Mouse (Mus musculus): ENCODE measurements around the gene Lefty1. TPM values are rescaled to one million over a fixed set of nuclear protein-coding genes. Genes with fewer than 3 reads are reported as not detected.
"Not testable (repeated sequence)": the region's sequence is repeated elsewhere in the genome, so short reads cannot be mapped to it uniquely, and the experiment has no call there.

Lefty1 gene
- 10 to 100 TPM; 11.4 to 12.9 TPM for total RNA-seq (2021)
- long read RNA-seq, experiment 1, transcript Lefty1-202 (2 exons, 583 nt): major isoform, 8 of 11 reads
- long read RNA-seq, experiment 1, partial matches to known transcripts: 1 of 11 reads
- long read RNA-seq, experiment 1, other reads (novel, unspliced or antisense): 0 of 11 reads
- long read RNA-seq, experiment 2, transcript Lefty1-202 (2 exons, 583 nt): major isoform, 6 of 7 reads
- long read RNA-seq, experiment 2, partial matches to known transcripts: 0 of 7 reads
- long read RNA-seq, experiment 2, other reads (novel, unspliced or antisense): 0 of 7 reads

DNA sequence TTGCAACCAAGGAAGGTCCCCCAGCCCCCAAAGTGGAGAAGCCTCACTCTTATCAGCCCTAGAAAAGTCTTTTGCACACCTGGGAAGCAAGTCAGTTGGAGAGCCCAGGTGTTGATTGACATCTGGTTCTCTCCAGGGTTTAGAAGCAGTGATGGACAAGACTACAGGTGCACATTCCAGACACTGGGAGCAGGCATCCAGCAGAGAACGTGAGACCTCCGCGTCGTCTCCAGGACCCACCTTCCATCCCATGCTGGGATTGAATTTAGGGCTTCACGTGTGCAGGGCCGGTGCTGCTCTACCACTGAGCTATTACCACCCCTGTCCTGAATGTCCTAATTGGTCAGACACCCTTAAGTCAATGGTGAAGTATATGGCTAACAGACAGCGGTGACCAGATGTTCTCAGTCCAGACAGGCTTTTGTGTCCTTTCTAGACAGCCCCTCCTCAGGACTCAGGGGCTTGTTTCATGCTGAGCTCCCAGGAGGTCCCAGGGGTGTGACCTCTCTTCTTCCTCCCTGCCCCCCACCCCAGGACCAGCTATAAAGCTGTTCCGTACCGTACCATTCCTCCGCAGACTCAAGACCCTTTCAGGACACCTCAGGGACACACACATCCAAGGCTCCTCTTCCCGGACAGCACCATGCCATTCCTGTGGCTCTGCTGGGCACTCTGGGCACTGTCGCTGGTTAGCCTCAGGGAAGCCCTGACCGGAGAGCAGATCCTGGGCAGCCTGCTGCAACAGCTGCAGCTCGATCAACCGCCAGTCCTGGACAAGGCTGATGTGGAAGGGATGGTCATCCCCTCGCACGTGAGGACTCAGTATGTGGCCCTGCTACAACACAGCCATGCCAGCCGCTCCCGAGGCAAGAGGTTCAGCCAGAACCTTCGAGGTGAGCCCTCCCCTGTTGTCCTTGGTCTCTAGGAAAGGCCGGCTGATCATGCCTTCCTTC is at the start of gene Lefty1:
Lefty1 (plus strand) TSS at position 556 of the 953 bp plus-strand sequence.
- Histone ChIP-seq H3K27ac (peak within 1 kb of the TSS; percentile 51; the same call in 1 of the 2 replicates), H3K4me3 (peak within 1 kb of the TSS; percentile 6; the same call in 1 of the 2 replicates)
- TF ChIP-seq CTCF (conservative IDR thresholded peaks at IDR 0.05): no peak
- no peak for DNase-seq (ENCODE audit: low spot score in 2 of 2)

- H3K27ac ChIP-seq: no peak overlapping the region
- H3K4me3 ChIP-seq: no peak overlapping the region
- no peak for TF ChIP-seq CTCF (conservative IDR thresholded peaks at IDR 0.05)
- no peak for DNase-seq (ENCODE audit: low spot score in 2 of 2)
Measured at GRCm38 (mm10) chr1:180888556-180889042, 46.2 kb upstream of the Lefty1 start.

- DNase-seq (ENCODE audit: low spot score in 2 of 2): no peak
Measured at GRCm38 (mm10) chr1:180889172-180889571, 45.6 kb upstream of the Lefty1 start.

GRCm38 (mm10) chr1:180889841-180890240 is 45.0 kb upstream of the Lefty1 start:
- Histone ChIP-seq H3K27ac (no peak overlapping the region), H3K4me3 (no peak overlapping the region)
- DNase-seq (ENCODE audit: low spot score in 2 of 2): no peak
- peak; percentile 50 for TF ChIP-seq CTCF (conservative IDR thresholded peaks at IDR 0.05)

More at GRCm38 (mm10) chr1:180889172-180889571, 45.6 kb upstream of the Lefty1 start:
- H3K4me3 ChIP-seq: no peak overlapping the region
- TF ChIP-seq CTCF (conservative IDR thresholded peaks at IDR 0.05): no peak
- H3K27ac ChIP-seq: no peak overlapping the region

DNA sequence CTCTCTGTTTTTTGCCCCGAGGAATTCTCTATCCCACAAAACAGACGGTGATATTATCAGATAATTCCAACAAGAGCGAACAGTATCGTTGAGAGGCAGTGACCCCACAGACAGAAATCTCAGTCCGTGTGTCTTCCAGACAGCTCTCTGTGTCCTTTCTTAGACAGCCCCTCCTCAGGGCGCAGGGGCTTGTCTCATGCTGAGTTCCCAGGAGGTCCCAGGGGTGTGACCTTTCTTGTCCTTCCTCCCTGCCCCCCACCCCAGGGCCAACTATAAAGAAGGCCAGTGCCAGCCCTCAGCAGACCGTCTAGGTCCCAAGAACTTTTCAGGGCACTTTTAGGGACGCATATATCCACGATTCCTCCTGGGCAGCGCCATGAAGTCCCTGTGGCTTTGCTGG is 42.0 kb upstream of the Lefty1 start, which contains the start of gene Lefty2:
Lefty2 (plus strand) TSS at position 301 of the 400 bp plus-strand sequence.
- TF ChIP-seq CTCF (conservative IDR thresholded peaks at IDR 0.05): no peak
- Histone ChIP-seq H3K4me3 (no peak within 1 kb of the TSS), H3K27ac (no peak within 1 kb of the TSS)
- no peak for DNase-seq (ENCODE audit: low spot score in 2 of 2)

DNA sequence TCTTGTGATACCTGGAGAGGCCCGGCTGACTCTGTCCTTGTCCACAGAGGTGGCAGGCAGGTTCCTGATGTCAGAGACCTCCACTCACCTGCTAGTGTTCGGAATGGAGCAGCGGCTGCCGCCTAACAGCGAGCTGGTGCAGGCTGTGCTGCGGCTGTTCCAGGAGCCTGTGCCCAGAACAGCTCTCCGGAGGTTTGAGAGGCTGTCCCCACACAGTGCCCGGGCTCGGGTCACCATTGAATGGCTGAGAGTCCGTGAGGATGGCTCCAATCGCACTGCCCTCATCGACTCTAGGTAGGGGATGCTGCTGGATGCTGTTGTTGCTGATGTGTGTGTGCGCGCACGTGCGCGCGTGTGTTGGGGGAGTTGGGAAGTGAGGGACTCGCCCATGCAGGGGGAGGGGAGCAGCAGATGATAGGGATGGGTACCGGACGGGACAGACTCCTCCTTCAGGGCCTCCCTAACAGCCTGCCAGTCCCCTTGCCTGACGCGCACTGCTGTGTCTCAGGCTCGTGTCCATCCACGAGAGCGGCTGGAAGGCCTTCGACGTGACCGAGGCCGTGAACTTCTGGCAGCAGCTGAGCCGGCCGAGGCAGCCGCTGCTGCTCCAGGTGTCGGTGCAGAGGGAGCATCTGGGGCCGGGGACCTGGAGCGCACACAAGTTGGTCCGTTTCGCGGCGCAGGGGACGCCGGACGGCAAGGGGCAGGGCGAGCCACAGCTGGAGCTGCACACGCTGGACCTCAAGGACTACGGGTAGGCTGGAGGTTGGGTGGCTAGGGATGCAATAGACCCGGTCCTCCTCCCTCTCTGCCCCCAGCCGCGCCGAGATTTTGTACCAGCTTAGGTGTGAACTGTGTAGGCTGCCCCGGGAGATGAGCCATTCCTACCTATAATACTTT is 40.5 kb upstream of the Lefty1 start:
- H3K4me3 ChIP-seq; H3K27ac ChIP-seq; DNase-seq (ENCODE audit: low spot score in 2 of 2): not testable (repeated sequence)

DNA sequence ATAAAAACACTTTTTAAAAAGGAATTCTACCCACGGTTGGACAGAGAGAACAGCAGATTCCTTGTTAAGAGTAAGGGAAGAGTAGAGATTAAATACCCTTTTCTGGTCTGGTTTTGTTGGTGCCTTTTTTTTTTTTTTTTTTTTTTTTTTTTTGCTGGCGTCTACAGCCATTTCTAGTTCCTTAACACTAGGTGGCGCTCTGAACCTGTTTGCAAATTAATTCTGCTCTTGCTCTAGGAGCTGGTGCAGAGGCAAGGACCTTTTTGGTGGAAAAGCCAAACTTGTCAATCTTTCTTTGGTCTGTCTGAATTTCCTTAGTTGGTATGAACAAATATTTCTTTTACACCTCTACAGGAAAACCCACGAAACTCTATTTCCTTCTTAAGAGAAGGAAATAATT is 33.7 kb upstream of the Lefty1 start:
- Histone ChIP-seq H3K27ac (no peak overlapping the region), H3K4me3 (no peak overlapping the region)
- DNase-seq (ENCODE audit: low spot score in 2 of 2): no peak
- TF ChIP-seq CTCF (conservative IDR thresholded peaks at IDR 0.05): peak; percentile 89

DNA sequence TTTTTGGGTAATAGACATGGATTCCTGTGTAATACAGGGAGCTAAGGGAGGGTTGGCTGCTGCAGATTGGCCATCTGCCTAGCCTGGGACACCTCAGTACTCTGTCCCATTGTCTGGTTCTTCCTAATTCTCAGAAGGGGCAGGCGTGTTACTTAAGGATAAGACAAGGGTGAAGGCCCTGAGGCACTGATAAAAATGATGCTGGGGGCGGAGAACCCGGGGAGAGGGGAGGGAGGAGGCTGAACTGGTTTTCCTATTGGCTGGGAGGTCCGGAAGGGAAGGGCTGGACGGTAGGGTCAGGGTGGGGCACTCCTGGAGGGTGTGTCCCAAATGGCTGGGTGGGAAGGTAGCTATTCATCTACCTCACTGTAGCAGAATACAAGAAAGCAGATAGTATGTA is 31.9 kb upstream of the Lefty1 start:
- Histone ChIP-seq H3K4me3 (no peak overlapping the region), H3K27ac (no peak overlapping the region)
- TF ChIP-seq CTCF (conservative IDR thresholded peaks at IDR 0.05): no peak
- no peak for DNase-seq (ENCODE audit: low spot score in 2 of 2)

GRCm38 (mm10) chr1:180903666-180904038 is 31.2 kb upstream of the Lefty1 start:
- no peak for DNase-seq (ENCODE audit: low spot score in 2 of 2)
- peak; percentile 13; the same call in 1 of the 2 replicates for TF ChIP-seq CTCF (conservative IDR thresholded peaks at IDR 0.05)
- Histone ChIP-seq H3K4me3 (peak overlapping the region; percentile 76), H3K27ac (peak overlapping the region; percentile 94)

GRCm38 (mm10) chr1:180904039-180904814 is 30.6 kb upstream of the Lefty1 start, which contains the start of gene Pycr2:
Gene Pycr2, plus strand, starts transcription at chr1:180904293.
- TF ChIP-seq CTCF (conservative IDR thresholded peaks at IDR 0.05): no peak; the same call in 1 of the 2 replicates
- peak; percentile 94 to 95 for DNase-seq (ENCODE audit: low spot score in 2 of 2)
- Histone ChIP-seq H3K27ac (peak within 1 kb of the TSS; percentile 94), H3K4me3 (peak within 1 kb of the TSS; percentile 76)

GRCm38 (mm10) chr1:180904815-180905080 is 30.1 kb upstream of the Lefty1 start:
- DNase-seq (ENCODE audit: low spot score in 2 of 2): no peak
- Histone ChIP-seq H3K4me3 (peak overlapping the region; percentile 76), H3K27ac (peak overlapping the region; percentile 94)
- no peak for TF ChIP-seq CTCF (conservative IDR thresholded peaks at IDR 0.05)
